Mouse (Mus musculus) cerebellum, adult 8-10 months (tissue): ENCODE measurements at regions not wholly inside any gene's neighbourhood (a gene's known extent, or its start where the extent isn't known, plus 50 kb on each side); places are given as distances from the start of the nearest gene placed in this dataset.

Source experiments
- DNase-seq: peaks from one replicate; pipeline ENCODE4 v3.0.0; 2022

GRCm38 (mm10) chr5:18916688-18917285 is 310.0 kb upstream of the Magi2 start:
- DNase-seq: peak; percentile 38

- DNase-seq: no peak
These were observed 272.9 kb upstream of the Magi2 start for GRCm38 (mm10) chr5:18953875-18954474.
